Mouse (Mus musculus) right cerebral cortex, postnatal 36 days (tissue): ENCODE results near the gene Tbc1d30.

Experiments
- DNase-seq, 2 experiments: peaks; one replicate each; pipeline ENCODE4 v3.0.0; 2022; ENCODE audit warnings: low spot score in 2 of 2, mixed read lengths in 1 of 2

Gene Tbc1d30

GRCm38 (mm10) chr10:121351066-121351581, at the start of gene Tbc1d30:
Gene Tbc1d30, minus strand, starts transcription at chr10:121351278.
- no peak for DNase-seq

- DNase-seq, result no peak
These were observed 47.5 kb upstream of the Tbc1d30 start for GRCm38 (mm10) chr10:121398599-121398998.

- DNase-seq, result no peak
These were observed 44.6 kb upstream of the Tbc1d30 start for GRCm38 (mm10) chr10:121395542-121396176.

- DNase-seq, result no peak
These were observed 43.8 kb upstream of the Tbc1d30 start for GRCm38 (mm10) chr10:121394789-121395325.

GRCm38 (mm10) chr10:121394270-121394669, 43.2 kb upstream of the Tbc1d30 start:
- DNase-seq, result no peak

GRCm38 (mm10) chr10:121391901-121392300, 40.8 kb upstream of the Tbc1d30 start:
- no peak for DNase-seq

GRCm38 (mm10) chr10:121390602-121391001, 39.5 kb upstream of the Tbc1d30 start:
- no peak for DNase-seq

- no peak for DNase-seq
These were observed 35.3 kb upstream of the Tbc1d30 start for GRCm38 (mm10) chr10:121386347-121386746.

- DNase-seq, result no peak
These were observed 34.6 kb upstream of the Tbc1d30 start for GRCm38 (mm10) chr10:121385695-121386094.

GRCm38 (mm10) chr10:121384710-121385109, 33.6 kb upstream of the Tbc1d30 start:
- DNase-seq, result no peak

GRCm38 (mm10) chr10:121381280-121381679, 30.2 kb upstream of the Tbc1d30 start:
- no peak for DNase-seq

GRCm38 (mm10) chr10:121379387-121379786, 28.3 kb upstream of the Tbc1d30 start:
- DNase-seq, result no peak

- no peak for DNase-seq
These were observed 25.6 kb upstream of the Tbc1d30 start for GRCm38 (mm10) chr10:121376530-121377271.

- no peak for DNase-seq
These were observed 24.8 kb upstream of the Tbc1d30 start for GRCm38 (mm10) chr10:121375649-121376493.

GRCm38 (mm10) chr10:121374693-121375620, 23.9 kb upstream of the Tbc1d30 start:
- DNase-seq, result no peak

- DNase-seq, result no peak
These were observed 22.9 kb upstream of the Tbc1d30 start for GRCm38 (mm10) chr10:121374013-121374412.

- no peak for DNase-seq
These were observed 19.7 kb upstream of the Tbc1d30 start for GRCm38 (mm10) chr10:121370777-121371176.

- no peak for DNase-seq
These were observed 17.8 kb upstream of the Tbc1d30 start for GRCm38 (mm10) chr10:121368783-121369465.

GRCm38 (mm10) chr10:121367780-121368179, 16.7 kb upstream of the Tbc1d30 start:
- DNase-seq, result no peak

- no peak for DNase-seq
These were observed 16.2 kb upstream of the Tbc1d30 start for GRCm38 (mm10) chr10:121367271-121367670.
